Mouse (Mus musculus): ENCODE data around the gene Gm20425.
"Not testable (repeated sequence)": the region's sequence is repeated elsewhere in the genome, so short reads cannot be mapped to it uniquely, and the experiment has no call there.

Gene Gm20425

DNA sequence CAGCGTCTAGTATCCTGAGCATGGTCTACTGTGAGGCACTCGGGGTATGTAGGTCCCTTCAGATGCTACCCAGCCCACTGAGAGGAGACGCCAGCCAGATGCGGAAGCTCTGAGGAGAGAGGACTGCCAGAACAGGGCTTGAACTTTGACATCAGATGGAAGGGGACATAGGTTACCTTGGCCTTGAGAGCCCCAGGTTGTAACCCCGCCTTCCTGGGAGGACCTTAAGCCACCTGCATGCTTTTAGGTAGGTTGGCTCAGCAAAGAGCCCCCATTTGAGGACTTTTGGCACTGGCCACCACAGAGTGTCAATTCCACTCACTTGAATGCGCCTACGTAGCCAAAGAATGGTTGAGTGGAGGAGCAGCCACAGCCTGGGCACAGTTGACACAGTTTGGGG, 5.4 kb downstream of the Gm20425 start:
- no peak for DNase-seq (ENCODE audit: low spot score)

GRCm38 (mm10) chr9:103214281-103214680, 15.8 kb downstream of the Gm20425 start:
- no peak for DNase-seq (ENCODE audit: low spot score)

DNA sequence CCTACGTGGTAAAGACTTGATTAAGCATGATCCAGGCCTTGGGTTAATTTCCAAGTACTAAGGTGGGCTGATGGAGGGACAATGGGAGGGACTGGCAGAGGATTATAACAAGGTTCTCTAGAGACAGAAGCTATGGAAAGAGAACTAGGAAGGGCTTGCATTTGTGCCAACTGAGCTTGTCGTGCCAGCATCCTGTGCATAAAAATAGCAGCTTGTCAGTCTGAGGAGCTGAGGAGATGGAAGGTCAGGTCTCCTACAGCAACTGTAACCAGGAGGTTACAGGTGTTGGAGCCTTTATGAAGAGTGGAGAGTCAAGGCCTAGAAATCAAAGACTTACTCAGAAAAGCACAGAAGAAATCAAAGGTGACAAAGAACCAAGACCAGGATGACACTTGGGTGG, 16.5 kb downstream of the Gm20425 start:
- no peak for DNase-seq (ENCODE audit: low spot score)

GRCm38 (mm10) chr9:103212654-103213420, 17.3 kb downstream of the Gm20425 start:
- DNase-seq (ENCODE audit: low spot score) = no peak

GRCm38 (mm10) chr9:103208802-103209423, 21.2 kb downstream of the Gm20425 start:
- no peak for DNase-seq (ENCODE audit: low spot score)

- peak; percentile 90 for DNase-seq (ENCODE audit: low spot score)
Observed at GRCm38 (mm10) chr9:103207846-103208245, 22.3 kb downstream of the Gm20425 start.

DNA sequence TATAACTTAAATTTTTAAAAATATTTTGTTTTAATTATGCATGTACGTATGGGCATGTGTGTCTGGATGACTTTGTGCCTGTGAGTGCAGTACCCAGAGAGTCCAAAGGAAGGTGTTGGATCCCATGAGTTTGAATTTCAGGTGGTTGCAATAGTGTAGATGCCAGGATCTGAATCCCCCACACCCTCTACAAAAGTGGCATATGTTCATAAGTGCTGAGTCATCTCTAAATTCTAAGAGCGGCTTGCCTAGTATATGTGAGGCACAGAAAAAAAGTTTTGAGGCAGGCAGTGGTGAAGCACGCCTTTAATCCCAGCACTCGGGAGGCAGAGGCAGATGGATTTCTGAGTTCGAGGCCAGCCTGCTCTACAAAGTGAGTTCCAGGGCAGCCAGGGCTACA, 24.3 kb downstream of the Gm20425 start:
- DNase-seq (ENCODE audit: low spot score) = no peak

DNA sequence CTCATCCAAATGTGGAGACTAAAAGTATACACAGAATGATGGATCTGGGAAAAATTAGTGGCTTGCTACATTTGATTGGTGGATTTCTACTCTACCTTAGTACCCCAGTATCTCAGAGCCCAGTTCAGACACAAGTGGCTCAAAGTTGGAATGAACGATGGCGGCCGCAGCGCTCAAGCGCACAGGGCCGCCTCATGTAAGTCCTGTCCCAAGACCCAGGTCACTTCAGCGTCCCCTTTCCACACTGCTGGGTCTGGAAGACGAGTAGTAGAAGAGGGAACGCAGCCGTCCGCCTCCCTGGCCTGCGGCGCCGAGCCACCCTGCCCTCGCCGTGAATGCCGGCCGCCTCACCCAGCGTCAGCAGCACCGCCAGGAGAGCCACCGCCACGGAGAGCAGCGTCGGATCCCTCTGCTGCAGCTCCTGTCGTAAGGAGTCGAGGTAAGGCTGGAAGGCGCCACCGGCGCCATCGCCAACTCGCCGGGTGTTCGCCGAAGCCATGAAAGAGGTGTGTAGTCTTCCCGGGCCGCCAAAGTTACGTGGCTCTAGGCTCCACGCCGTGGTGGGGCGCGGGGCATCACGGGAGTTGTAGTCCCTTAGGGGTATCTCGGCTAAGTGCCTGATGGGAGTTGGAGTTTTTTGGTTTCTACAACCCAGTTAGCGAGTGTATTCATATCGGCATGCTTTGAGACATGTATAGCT, 28.4 kb downstream of the Gm20425 start, which contains the start of gene Srprb:
Srprb (minus strand) TSS at position 577 of the 700 bp plus-strand sequence.
- DNase-seq (ENCODE audit: low spot score) = peak; percentile 98

- no peak for DNase-seq (ENCODE audit: low spot score)
Observed at GRCm38 (mm10) chr9:103188416-103188815, 41.7 kb downstream of the Gm20425 start.

- no peak for DNase-seq (ENCODE audit: low spot score)
Observed at GRCm38 (mm10) chr9:103186747-103187146, 43.4 kb downstream of the Gm20425 start.

GRCm38 (mm10) chr9:103185946-103186345, 44.2 kb downstream of the Gm20425 start:
- DNase-seq (ENCODE audit: low spot score) = no peak

DNA sequence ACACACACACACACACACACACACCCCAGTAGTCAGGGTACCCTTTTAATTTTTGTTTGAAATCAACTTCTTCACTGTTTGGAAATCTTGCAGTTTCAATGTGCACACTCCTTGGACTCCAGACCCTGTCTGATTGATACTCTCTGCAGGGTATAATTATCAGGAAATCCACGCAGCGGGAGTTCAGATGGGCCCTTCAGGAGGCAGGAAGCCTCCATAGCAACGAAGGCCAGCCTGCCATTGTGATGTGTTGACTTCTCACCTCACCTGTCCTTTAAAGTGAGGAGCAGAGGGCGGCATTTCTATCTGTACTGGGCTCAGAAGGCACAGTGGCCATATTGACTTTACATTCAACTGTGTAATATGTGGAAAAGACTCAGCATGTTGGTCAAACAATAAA, 45.3 kb downstream of the Gm20425 start:
- DNase-seq (ENCODE audit: low spot score) = no peak

DNA sequence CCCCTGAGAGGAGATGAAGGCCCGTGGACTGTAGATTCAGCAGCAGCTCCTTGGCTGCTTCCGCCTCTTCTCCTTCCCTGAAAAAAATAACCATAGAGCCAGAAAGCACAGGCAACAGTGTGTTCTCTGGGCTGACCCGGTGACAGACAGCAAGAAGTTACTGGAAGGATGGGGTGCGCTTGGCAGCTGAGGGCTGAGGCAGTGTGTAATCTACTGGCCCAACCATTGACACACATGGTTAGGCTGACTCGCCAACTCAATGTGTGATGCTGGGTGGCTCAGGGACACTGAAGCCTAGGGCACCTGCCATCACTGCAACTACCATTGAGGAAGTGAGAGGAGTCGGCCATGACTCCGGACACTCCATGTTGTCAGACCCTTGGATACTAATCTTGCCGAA, 48.2 kb downstream of the Gm20425 start:
- no peak for DNase-seq (ENCODE audit: low spot score)

GRCm38 (mm10) chr9:103180807-103181565, 49.1 kb downstream of the Gm20425 start:
- DNase-seq (ENCODE audit: low spot score) = peak; percentile 96

- DNase-seq (ENCODE audit: low spot score) = no peak
Observed at GRCm38 (mm10) chr9:103180303-103180702, 49.8 kb downstream of the Gm20425 start.

DNA sequence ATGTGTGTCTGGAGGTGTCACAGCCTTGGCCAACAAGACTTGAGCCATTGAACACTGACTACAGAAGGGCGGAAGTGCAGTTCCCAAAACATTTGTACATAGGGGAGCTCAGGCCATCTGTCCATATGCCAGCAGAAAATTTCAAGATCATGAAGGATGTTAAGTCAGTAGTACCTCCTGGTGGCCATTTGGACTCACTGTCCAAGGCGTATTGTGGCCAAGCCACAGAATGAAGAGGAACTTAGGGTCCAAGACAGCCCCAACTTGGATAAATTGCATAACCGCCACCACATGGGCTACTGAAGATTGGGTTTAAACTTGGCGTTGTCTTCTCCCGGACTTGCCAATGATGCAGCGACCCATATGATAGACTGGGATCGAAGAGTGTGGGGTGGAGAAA, 54.4 kb downstream of the Gm20425 start:
- DNase-seq (ENCODE audit: low spot score) = no peak

DNA sequence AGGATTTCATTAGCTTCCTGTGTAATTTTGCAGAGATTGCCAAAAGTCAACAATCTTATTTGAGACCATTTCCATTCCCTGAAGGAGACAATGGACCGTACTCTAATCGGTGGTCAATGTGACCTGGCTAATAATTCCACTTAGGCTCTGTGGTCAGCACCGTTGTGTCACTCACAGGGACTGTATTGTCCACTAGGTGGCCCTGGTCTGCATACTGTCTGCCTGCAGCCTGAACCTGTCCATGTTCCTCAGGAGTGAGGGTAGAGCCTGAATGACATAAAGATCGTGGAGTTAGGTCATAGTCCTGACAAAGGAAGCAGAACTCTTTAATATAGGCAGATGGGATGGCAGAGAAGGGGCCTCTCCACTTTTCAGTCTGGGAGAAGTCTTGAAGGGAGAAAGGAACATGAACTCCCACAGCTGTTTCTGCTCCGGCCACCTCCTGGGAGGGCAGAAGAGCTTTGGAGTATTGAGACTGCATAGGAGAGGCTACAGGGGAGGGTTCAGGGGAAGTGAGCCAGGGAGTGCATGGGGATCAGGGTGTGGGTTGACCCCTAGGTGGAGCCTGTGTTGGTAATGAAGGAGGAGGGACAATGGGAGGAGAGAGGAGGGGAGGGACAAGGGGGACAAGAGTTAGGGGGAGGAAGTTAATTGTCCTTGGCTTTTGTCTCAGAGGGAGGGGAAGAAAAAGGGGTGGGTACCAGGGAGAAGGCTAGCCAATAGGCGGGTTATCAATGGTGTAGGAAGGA, 55.2 kb downstream of the Gm20425 start:
- peak; percentile 69 for DNase-seq (ENCODE audit: low spot score)

DNA sequence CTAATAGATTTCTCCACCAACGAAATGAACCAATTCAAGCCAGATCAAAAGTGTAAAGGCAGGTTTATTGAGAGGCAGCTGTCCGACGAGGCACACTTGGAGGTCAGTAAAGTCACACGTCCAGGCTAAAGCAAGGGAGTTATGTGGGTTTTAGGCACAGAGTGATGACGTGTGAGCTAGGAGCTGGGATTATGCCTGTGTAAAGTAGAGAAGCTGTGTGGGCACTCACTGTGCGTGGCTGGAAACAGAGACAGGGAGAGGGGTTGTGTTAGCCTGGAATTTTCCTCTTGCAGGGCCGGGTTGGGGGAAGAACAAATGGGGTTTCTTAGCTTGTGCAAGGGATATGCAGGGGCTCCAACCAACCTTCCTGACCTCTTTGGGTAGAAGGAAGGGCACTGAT, 61.3 kb downstream of the Gm20425 start:
- DNase-seq (ENCODE audit: low spot score) = no peak

GRCm38 (mm10) chr9:103168046-103168445, 62.1 kb downstream of the Gm20425 start:
- no peak for DNase-seq (ENCODE audit: low spot score)

DNA sequence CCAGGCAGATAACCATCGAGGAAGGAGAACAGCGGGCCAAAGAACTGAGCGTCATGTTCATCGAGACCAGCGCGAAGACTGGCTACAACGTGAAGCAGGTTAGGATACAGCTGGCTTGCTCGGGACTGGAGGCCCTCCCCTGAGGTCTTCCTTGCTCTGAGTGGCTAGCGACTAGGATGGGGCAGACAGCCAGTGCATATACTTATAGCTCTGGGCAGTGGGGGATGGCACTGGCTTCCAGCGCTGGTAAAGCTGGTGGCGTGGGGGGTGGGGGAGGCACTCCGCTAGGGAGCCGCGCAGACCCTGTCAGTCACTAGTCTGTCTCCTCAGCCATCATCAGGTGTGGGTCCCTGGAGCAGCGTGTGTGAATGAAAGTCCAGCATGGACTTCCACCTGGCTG, 66.3 kb downstream of the Gm20425 start:
- DNase-seq (ENCODE audit: low spot score) = no peak

- not testable (repeated sequence) for DNase-seq (ENCODE audit: low spot score)
Observed at GRCm38 (mm10) chr9:103155158-103155557, 74.9 kb downstream of the Gm20425 start.

DNA sequence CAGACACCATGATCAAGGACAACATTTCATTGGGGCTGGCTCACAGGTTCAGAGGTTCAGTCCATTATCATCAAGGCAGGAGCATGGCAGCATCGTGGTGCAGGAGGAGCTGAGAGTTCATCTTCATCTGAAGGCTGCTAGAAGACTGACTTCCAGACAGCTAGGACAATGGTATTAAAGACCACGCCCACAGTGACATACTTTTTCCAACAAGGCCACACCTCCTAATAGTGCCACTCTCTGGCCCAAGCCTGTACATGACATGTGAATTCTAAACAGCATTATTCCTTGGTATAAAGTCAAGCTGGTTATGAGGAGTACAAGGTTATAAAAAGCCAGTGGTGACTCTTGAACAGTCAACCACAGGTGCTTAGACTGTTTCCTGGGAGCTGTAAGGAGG, 75.5 kb downstream of the Gm20425 start:
- DNase-seq (ENCODE audit: low spot score) = no peak
